Mouse (Mus musculus) mesoderm, embryonic 11.5 days (tissue): ENCODE data around the gene Hmg20a.

ENCODE experiments used
- DNase-seq: peaks from one replicate; pipeline ENCODE4 v3.0.0-alpha.2; 2012; ENCODE audit warnings: low read depth, low spot score

The Hmg20a gene

DNA sequence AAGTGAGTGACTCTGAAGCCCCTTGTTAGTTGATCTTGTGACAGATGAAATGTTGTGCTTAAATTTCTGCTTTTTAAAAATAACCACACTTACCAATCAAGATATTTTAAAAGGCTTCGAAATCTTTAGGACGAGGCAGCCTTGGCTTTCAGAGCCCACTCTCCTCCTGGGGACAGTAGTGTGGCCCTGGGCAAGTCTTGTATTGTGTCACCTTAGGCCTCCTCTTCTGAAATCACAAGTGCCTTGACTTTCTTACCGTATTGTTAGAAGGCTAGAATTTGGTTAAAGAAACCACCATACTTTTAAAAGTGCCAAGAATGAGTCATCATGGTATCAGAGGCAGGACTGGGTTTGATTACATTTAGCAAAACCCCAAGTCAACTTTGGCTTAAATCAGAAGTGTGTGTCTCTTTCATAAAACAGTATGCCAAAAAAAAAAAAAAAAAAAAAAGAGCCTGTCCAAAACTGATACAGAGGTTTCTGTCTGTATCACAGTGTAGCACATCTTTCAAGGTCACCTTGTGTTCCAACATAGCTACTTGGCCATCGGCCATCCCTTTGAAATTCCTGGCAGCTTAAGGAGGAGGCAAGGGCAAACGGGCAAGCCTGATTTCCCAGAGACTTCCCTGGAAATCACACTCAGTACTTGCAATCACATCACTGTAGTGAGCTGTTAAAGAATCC, 78.9 kb downstream of the Hmg20a start:
- no peak for DNase-seq

DNA sequence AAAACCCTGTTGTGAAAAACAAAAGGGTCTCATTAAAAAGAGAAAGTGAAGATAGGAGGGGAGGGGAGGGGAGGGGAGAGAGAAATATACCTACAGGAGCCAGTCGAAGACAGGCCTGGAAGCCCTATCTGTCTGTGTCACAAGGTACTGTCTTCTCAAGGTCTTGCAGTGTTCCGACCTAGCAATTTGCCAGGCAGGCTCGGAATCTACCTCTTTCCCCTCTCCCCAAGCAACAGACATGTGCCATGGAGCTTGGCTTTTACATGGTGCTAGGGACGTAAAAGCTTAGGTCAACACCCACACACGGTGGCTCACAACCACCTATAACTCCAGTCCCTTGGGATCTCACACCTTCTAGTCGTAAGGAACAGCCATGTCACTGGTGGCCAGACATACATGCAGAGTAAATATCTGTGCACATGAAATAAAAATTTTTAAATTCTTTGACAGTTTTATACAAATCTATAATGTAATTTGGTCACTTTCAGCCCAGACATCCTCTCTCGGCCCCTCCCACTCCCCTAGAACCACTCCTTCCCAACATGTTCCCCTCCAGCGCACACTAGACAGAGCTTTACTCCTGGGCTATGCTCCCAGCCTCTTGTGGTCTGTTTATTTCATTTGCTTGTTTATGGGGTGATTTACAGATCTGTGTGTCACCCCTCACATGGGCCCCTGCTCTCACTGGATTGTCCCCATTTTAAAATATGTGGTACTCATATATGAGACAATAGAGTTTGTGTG, 81.1 kb downstream of the Hmg20a start:
- no peak for DNase-seq

DNA sequence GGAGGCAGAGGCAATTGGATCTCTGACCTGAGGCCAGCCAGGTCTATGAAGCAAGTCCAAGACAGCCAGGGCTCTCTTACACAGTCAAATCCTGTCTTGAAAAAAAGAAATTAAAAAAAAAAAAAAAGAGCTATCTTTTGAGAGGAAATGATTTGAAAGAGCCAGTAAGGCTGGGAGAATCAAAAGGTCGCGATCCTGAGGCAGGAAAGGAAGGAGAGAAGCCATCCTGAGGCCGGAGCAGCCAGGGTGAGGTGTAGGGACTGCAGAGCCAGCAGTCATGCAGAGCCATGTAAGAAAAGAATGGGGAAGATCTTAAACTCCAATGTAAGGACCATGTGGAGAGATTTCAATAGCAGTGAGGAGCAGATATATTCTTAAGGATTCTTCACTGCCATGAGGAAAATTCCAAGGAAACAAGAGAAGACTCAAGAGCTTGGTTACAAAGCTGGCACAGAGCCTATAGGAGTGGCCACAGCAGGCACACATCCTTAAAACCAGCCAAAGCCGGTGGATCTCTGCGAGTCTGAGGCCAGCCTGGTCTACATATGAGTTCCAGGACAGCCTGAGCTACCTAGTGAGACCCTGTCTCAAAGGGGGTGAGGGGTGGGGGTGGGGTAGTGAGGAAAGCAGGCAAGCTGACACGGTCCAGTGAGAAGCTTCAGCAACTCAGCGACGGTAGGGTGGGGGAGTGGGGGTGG, 82.6 kb downstream of the Hmg20a start:
- DNase-seq: no peak

DNA sequence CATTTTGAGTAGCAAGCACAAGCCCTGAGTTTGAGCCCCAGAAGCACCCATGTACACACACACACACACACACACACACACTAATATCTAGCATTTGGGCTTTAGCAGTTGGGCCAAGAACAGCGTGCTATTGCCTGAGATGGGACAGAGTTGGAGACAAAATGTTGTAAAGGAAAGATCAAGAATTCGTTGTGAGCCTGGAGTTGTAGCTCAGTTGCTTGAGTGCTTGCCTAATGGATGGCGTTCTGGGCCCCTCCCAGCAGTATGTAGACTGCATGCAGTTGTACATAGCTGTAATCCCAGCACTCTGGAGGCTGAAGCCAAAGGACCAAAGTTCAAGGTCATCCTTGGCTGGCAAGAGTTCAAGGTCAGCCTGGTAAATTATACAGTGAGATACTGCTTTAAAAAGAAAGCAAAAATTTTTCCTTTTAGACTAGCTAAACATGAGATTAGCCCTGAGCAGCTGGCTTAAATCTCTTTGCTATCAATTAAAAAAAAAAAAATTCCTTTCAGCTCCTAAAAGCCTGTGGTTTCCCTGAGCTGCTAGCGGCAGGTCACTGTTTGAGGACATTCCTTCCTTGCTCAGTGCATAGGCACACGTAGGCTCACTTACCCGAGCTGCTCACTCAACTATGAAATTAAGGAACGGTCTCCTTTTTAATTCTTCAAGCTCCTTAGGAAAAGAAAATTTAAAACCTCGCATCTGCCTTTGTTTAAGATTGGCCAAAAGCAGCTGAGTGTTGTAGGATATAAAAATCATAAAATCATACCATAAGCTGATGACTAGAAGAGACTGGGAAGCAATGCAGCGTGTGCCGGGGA, 83.5 kb downstream of the Hmg20a start:
- DNase-seq: no peak

DNA sequence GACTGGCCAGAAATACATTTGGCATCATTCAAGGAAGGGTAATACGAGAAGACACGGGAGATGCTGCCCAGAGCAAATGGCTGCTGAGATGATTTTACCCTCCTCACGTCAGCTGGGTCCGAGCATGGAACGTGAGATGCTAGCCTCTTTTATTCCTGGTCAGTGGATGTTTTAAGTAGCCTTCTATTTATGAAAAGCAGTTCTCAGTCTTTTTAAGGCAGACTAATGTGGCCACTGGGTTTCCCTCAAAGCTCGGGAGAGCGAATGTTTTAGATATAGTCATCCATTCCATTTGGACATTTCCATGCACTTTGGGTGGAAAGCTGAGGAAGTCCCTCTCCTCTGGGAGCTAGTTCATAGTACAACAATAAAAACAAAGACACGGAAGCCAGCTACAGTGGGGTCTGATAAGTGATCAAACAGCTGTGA, 84.1 kb downstream of the Hmg20a start:
- DNase-seq: peak; percentile 36

DNA sequence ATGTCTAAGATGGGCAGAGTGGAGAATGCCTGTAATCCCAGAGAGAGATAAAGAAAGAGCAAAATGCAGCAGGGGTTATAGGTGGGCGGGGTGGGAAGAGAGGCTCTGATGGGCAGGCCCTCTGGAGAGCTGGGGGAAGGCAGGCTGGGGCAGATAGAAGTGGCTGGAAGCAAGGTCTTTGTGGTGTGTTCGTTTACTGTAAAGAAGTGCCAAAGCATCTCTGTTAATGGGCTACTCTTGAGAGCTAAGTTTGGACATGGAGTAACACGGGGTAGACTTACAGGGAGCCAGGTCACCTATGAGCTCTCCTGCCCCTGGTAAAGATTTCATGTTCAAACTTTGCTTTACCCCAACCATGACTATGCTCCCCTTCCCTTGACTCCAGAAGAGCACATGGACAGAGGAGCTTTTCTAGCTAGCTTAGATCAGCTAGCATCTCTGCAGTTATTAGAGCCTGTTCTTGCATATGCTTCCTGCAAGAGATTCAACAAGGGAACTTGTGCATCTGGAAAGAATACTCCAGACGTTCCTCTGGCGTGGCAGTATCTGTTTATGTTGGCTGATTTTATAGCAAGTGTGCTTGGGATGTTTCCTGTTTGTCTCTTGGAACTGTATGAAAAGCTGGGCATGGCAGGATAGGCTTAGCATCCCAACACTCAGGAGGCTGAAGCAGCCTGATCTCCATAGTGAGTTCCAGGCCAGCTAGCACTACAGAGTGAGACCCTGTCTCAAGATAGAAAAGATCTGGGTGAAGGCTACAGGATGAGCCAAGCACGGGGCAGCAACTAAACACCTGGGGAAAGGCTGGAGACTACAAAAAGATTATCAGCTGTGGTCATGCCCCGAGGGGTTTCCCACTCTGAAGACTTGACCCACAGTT, 85.5 kb downstream of the Hmg20a start:
- no peak for DNase-seq

DNA sequence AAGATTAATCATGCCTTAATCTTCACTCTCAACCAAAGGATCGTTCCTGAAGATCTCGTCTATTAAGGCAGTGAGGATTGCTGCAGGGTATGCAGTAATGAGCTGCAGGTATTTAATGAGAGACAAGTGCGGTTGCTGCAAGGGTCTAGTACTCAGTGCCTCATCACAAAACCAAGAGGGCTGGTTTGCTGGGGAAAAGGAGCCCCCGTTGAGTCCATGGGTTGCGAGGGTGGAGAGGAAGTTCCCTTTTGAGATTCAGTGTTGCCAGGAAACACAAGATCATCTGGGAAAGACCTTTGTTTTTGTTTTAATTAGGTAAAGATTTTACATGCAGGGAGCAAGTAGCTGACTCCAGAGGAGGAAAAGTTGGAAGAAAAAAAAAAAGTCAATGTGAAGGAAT, 86.1 kb downstream of the Hmg20a start:
- DNase-seq: no peak

DNA sequence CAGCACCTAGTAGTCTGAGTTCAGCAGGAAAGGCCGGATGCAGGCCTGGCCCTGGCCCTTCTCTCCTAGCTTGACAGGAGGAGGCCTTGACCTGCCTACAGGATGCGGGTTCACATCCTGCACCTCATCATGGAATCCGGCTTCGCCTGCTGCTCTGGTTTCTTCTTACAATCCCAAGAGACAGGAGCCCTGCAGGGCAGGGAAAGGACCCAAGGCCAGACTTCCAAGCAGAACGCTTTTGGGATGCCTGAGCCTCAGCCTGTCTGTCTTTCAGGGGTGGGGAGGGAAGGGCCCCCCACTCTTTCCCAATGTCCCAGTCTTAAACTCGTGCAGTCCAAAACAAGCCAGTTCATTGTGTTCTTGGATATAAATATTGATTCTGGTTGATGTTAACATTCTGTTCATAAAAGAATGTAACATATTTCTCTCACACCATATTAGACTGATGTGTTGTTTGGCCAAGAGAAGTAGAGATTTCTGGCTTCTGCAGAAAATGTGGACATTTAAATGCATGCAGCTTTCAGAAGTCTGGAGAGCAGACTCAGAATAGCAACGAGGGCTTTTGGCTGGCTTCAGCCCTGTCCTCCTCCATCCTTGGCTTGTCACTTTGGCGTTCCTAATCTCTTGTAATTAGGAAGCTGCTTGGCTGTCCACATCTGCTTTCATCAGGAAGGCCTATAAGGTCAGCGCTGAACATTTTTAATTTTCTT, 86.8 kb downstream of the Hmg20a start:
- no peak for DNase-seq

DNA sequence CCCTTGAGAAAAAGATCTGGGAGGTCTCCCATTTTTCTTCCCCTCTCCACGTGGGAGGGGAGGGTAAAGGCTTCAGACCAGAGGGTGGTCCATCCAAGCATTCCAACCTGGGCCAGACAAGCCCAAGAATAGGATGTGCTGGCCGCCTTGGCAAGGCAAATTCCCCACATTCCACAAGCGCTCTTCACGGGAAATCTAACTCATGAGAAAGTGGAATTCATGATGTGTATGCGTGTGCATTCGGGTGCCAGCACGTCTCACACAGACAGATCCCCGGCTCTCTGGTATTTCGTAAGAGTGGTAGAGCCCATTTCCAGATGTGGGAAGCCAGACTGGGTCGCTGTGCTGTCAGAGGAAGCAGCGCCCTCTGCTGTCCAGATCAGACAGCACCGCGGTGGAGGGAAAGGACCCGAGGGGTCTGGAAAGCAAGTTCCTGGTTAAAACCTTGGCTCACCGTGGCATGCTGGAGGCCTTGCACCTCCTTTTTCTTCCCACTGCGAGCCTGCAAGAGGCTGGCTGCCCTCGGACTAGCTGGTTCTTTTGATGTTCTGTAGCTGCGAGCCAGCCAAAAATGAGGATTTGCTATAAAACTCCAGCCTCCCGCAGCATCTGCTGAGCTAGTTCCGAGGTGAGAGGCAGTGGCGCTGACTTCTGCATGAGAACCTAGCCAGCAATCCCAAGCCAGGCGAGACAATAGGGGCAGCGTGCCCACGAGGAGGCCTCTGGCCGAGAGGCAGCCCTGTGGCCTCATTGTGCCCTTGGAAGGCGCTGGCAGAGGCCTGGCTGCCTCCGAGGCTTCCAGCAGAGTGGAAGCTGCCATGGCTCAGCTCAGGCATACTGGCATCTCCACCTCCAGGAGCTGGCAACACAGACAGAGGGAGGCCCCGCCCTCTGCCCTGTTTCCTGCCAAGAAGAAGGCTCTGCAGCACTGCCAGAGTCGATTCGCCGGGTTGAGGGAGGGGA, 87.7 kb downstream of the Hmg20a start:
- peak; percentile 95 for DNase-seq

DNA sequence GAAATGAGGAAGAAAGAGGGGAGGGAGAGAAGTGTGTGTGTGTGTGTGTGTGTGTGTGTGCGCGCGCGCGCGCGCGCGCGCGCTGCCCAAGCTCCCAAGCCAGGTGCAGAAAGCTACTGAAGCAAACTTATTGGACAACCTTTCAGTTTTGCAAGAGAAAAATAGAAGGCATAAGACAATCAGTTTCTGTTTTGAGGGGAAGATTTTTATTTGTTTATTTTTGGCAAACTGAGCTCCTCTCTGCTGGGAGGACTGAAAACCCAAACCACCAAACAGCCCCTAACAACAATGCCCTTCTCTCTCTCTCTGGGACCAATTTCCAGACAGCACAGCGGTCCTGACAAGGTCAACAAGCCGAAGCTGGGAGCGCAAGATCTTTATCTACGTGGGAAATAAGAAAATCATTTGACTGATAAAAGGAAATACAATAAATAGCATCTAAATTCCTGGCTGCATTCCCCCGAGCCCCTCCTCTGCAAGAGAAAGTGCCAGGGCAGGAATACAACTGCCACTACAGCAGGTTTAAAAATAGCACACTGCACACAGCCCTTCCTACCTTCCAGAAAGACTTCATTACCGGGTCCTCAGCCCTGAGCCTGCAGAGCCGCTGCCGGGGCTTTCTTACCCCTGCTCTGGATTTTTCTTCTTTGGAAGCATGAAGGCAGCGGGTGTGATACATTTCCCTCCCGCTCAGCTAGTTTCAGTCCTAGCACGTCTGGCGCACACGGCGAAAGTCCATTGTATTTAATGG, 88.7 kb downstream of the Hmg20a start:
- DNase-seq: peak; percentile 26

DNA sequence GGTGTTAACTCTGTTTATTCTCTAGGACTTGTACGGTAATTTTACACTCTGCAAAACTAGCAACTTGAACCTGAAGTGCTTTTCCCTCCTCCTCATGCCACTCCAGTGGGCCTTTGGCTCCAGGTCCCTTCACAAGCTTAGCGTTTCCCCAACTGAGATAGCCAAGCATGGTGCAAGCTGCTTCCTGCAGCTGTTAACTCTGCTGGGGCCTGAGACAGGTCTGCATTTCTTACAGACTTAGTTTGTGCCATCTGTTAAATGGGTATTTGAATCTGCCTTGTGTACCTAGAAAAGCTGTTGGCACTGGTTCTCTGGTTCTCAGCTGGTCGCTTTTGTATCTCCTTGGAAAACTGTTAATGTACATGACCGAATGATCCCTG, 89.3 kb downstream of the Hmg20a start:
- no peak for DNase-seq

DNA sequence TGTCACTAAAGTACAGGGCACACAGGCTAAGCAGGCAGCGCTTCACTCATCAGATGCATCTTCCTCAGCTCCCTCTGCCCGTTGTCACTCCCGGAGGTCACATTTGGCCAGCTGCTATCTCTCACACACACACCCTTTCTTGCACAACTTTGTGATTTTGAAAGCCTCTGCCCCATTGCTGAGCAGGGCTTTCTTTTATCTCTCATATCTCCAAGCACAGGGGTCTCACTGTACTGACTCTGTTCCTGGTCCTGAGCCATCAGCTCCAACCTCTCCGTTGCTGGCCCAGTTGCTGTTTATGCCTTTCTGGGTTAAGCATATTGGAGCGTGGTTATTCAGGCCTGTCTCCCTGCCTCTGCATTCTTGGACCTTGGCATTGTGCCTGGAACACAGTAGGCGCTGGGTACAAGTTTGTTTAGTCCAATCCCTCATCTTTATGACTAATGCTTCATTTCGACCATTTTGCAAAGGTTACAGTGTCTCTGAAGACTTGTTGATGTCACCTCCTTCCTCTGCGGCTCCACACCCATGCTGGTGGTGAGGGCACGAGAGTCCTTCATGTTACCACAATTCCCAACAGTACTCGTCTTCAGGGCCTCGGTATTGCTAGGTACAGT, 90.5 kb downstream of the Hmg20a start:
- no peak for DNase-seq

DNA sequence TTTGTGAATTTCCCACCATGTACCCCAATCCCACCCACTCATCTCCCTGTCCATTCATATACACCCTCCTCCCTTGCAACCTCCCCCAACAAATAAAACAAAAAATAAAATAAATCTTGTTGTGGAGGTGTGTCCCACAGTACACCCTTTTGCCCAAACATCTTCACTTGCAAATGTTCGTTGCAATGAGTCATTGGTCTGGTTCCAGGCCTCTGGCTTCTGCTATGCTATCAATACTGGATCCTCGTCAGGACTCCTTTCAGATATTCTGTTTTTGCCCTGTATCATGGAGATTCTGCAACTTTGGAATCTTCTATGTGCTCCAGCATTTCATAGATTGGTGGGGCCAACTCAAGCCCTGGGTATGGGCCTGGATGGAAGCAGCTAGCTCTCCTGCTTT, 91.9 kb downstream of the Hmg20a start:
- DNase-seq: no peak

DNA sequence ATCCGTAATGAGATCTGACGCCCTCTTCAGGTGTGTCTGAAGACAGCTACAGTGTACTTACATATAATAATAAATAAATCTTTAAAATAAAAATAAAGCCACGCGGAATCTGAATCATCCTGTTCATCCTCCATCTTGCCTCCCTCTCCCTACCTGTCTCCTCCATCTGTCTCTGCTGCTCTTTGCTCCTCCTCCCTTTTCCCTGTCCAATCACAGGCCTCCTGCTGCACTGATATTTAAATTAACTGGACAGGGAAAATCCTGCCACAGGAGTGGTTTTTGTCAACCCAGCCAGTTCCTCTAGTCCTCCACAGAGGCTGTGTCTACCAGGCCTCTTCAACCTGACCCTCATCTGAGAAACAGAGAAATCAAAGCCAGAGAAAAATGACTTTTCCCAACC, 94.1 kb downstream of the Hmg20a start:
- DNase-seq: no peak

DNA sequence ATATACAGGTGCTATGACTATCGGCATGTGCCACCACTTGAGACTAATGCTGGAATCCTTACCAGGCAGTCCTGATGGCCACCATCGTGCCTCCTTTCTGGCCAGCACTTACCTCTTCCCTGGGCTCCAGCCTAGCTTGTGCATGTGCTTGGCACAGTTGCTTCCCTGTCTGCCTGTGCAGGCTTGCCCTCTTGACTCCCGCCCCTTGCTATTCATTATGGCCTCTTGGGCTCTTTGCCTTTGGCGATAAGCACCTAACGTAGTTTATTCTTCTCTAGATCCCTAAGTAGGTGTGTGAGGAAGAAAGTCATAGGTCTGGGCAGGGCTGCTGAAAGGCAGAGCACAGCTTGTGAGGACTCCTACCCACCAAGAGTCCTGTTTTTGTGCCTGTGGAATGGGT, 96.7 kb downstream of the Hmg20a start:
- DNase-seq: no peak

DNA sequence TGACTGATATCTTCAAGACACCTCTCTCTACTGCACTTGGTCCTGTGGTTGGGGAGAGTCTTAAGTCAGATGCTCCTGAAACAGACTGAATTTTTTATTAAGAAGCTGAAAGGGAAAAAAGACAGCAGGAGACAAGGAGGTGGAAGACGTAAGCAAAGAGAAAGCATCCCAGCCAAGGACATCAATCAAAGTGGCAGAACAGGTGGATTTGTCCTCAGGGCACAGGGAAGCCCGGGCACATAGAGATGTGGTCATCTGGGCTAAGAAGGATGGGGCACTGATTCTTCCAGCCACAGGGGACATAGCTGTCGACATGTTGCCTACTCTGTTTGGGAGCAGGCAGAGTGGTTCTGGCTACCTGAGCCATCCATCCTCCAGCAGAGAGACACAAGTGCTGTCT, 97.8 kb downstream of the Hmg20a start:
- no peak for DNase-seq

DNA sequence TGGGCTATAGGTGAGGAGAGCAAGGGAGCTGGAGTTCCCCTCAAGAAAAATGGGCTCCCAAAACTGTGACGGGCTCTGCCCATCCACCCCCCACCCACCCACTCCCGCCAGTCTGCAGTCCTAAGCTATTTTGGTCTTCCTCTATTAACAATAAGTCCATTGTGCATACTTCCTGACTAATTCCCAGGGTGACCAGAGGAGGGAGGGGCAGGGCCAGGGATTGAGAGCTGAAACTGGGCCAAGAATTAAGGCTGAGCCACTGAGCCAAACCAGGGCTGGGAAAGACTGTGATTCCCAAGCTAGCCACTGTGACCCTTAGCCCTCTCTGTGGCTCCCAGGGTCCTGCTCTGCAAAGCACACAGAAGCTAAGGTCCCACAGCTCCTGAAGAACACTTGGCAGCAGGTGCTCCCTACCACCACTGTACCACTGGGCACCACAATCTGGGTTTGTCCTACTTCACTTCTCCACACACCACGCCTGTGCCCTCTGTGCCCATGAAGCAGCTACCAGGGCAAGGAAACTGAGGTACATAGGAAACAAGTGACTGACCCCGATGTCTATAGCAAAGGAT, 98.4 kb downstream of the Hmg20a start:
- DNase-seq: peak; percentile 35

DNA sequence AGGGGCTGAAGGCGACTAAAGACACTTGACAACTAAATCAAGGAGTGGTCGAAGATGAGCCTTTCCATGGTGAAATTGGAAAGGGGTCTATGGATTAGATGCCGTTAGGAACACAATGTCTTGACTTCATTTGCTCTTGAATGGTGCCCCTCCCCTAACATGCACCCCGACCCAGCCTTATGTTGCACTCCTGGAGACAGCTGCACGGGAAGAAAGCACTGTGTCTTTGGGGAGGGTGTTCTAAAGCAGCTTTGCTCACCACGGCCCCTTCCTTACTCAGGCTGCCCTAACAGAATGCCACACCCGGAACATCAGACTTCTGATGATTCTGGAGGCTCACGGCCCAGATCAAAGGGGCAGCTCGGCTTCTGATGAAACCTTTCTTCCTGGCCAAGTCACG, 103.9 kb downstream of the Hmg20a start:
- no peak for DNase-seq
